Mouse (Mus musculus): ENCODE results near the gene Fam8a1. TPM values are rescaled to one million over a fixed set of nuclear protein-coding genes. Genes with fewer than 3 reads are reported as not detected.

Gene Fam8a1
- total and polyA plus RNA-seq, 3 experiments = 6.9 to 9.9 (median 9.9) TPM

DNA sequence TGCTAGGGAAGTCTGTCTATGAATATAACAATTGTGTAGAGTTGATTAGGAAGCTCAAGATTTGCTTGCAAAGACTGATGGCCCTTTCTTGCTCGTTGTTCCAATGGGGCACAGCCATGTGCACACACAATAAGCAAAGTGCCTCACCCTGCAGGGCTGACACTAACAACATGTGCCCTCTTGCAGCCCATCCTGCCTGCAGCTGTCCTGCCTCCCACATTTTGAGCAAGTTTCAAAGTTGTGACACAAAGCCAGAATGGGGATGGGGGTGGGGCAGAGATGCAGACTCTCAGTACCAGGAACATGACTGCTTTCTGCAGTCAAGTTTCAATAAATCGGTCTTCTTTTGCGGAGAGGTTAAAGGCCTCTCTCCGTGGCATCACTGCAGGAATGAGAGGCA lies 15.7 kb upstream of the Fam8a1 start:
- H3K4me3 ChIP-seq (replicated peaks in 1 of 3; ENCODE audit: low read depth in 2 of 3, low read length in 2 of 3, poor library complexity in 1 of 3) = no peak overlapping the region
- dilution Hi-C loops (cut with MboI; ENCODE audit: extremely low pct_ligation_motif_present, extremely low pct_unique_long_range_greater_than_20kb, low sequenced_read_pairs) (no loop called here), in situ Hi-C loops (cut with MboI; ENCODE audit: low pct_ligation_motif_present, low pct_unique_long_range_greater_than_20kb, low sequenced_read_pairs) (loop anchor here (25.0 kb wide), 1 partner anchor 1116 kb away; no protein-coding TSS in a partner anchor)
- no peak for DNase-seq (ENCODE audit: extremely low read depth)
- no peak overlapping the region for H3K27ac ChIP-seq (ENCODE audit: insufficient read depth, low read depth)
- H3K36me3 ChIP-seq (replicated peaks in 1 of 2; ENCODE audit: control insufficient read depth in 1 of 2, insufficient read depth in 1 of 2, low read length in 1 of 2) = no peaks in the 10 kb centered on the region
- no peak overlapping the region for H3K9ac ChIP-seq (ENCODE audit: insufficient read depth, low read depth)
- peaks cover 7% of the 10 kb centered on the region for H3K9me3 ChIP-seq (replicated peaks; ENCODE audit: low read length)
- H3K27me3 ChIP-seq (replicated peaks) = no peaks in the 10 kb centered on the region
- no peak overlapping the region for H3K4me2 ChIP-seq (ENCODE audit: insufficient read depth, low read depth, poor library complexity, severe bottlenecking)
- no peaks in the 10 kb centered on the region for H3K79me2 ChIP-seq (replicated peaks; ENCODE audit: control insufficient read depth, extremely low read depth, insufficient read depth, poor library complexity, severe bottlenecking)
- TF ChIP-seq JUND (conservative IDR thresholded peaks at IDR 0.05; ENCODE audit: low read depth, low read length) (no peak), NELFE (IDR thresholded peaks at IDR 0.05; ENCODE audit: low read depth, low read length) (no peak), MAFK (IDR thresholded peaks at IDR 0.05; ENCODE audit: insufficient replicate concordance, low read length) (no peak), POLR2AphosphoS2 (IDR thresholded peaks at IDR 0.05; ENCODE audit: low read depth, low read length) (no peak), USF1 (IDR thresholded peaks at IDR 0.05; ENCODE audit: low read depth, low read length) (no peak), MAX (IDR thresholded peaks at IDR 0.05; ENCODE audit: low read length) (no peak), EP300 (IDR thresholded peaks at IDR 0.05; ENCODE audit: low read length) (no peak), HCFC1 (IDR thresholded peaks at IDR 0.05; ENCODE audit: low read depth, low read length) (no peak), CHD1 (IDR thresholded peaks at IDR 0.05; ENCODE audit: low read depth, low read length) (no peak), ELF1 (IDR thresholded peaks at IDR 0.05; ENCODE audit: low read depth, low read length) (no peak), SIN3A (IDR thresholded peaks at IDR 0.05; ENCODE audit: low read length) (no peak), MAZ (IDR thresholded peaks at IDR 0.05; ENCODE audit: low read depth, low read length) (no peak), ZMIZ1 (IDR thresholded peaks at IDR 0.05; ENCODE audit: low read depth, low read length) (no peak), MXI1 (IDR thresholded peaks at IDR 0.05; ENCODE audit: low read depth, low read length) (no peak), CHD2 (IDR thresholded peaks at IDR 0.05; ENCODE audit: low read length) (no peak), MEF2A (IDR thresholded peaks at IDR 0.05; ENCODE audit: borderline replicate concordance, low read depth, low read length) (no peak), E2F4 (IDR thresholded peaks at IDR 0.05; ENCODE audit: insufficient replicate concordance, low read depth, low read length) (no peak), TCF12 (IDR thresholded peaks at IDR 0.05; ENCODE audit: low read depth, low read length) (no peak), TBP (conservative IDR thresholded peaks at IDR 0.05; ENCODE audit: low read depth, low read length) (no peak)
- no peaks in the 10 kb centered on the region for H3K4me1 ChIP-seq (ENCODE audit: control insufficient read depth in 1 of 2, insufficient read depth in 2 of 2)

- Histone ChIP-seq H3K27ac (ENCODE audit: insufficient read depth, low read depth) (no peak overlapping the region), H3K9ac (ENCODE audit: insufficient read depth, low read depth) (no peak overlapping the region), H3K4me3 (replicated peaks in 1 of 3; ENCODE audit: low read depth in 2 of 3, low read length in 2 of 3, poor library complexity in 1 of 3) (no peak overlapping the region), H3K79me2 (replicated peaks; ENCODE audit: control insufficient read depth, extremely low read depth, insufficient read depth, poor library complexity, severe bottlenecking) (no peaks in the 10 kb centered on the region), H3K4me2 (ENCODE audit: insufficient read depth, low read depth, poor library complexity, severe bottlenecking) (no peak overlapping the region), H3K9me3 (replicated peaks; ENCODE audit: low read length) (peaks cover 7% of the 10 kb centered on the region), H3K4me1 (ENCODE audit: control insufficient read depth in 1 of 2, insufficient read depth in 2 of 2) (no peaks in the 10 kb centered on the region), H3K27me3 (replicated peaks) (no peaks in the 10 kb centered on the region), H3K36me3 (replicated peaks in 1 of 2; ENCODE audit: control insufficient read depth in 1 of 2, insufficient read depth in 1 of 2, low read length in 1 of 2) (no peaks in the 10 kb centered on the region)
- no peak for DNase-seq (ENCODE audit: extremely low read depth)
- dilution Hi-C loops (cut with MboI; ENCODE audit: extremely low pct_ligation_motif_present, extremely low pct_unique_long_range_greater_than_20kb, low sequenced_read_pairs) (no loop called here), in situ Hi-C loops (cut with MboI; ENCODE audit: low pct_ligation_motif_present, low pct_unique_long_range_greater_than_20kb, low sequenced_read_pairs) (loop anchor here (25.0 kb wide), 1 partner anchor 1117 kb away; no protein-coding TSS in a partner anchor)
- no peak for TF ChIP-seq PAX5 (IDR thresholded peaks at IDR 0.05; ENCODE audit: low read length)
- no peak for TF ChIP-seq ZKSCAN1 (IDR thresholded peaks at IDR 0.05; ENCODE audit: borderline replicate concordance, low read depth, low read length)
These were observed 14.8 kb upstream of the Fam8a1 start for GRCm38 (mm10) chr13:46654566-46654965.

Data from CH12.LX (cell line).